Mouse (Mus musculus): Measurements from ENCODE around the gene 4930556J24Rik.

- TF ChIP-seq POLR2A (IDR thresholded peaks at IDR 0.05; ENCODE audit: insufficient read depth, low read length) (no peak), EP300 (IDR thresholded peaks at IDR 0.05; ENCODE audit: insufficient read depth, low read depth, low read length) (no peak)
Observed at GRCm38 (mm10) chr11:3981536-3981935, 5.0 kb upstream of the 4930556J24Rik start.
